Mouse (Mus musculus): ENCODE measurements around the gene Polr2j.

- TF ChIP-seq CTCF (IDR thresholded peaks at IDR 0.05; ENCODE audit: borderline replicate concordance, control insufficient read depth, extremely low read depth, insufficient read depth, low read length, poor library complexity) (no peak), POLR2A (IDR thresholded peaks at IDR 0.05; ENCODE audit: control insufficient read depth, extremely low read depth, insufficient read depth, low read length, poor library complexity) (no peak)
Measured at GRCm38 (mm10) chr5:136082345-136082744, 34.1 kb upstream of the Polr2j start.
